Mouse (Mus musculus) hematopoietic stem cell, adult 5-6 weeks (primary cell): ENCODE results near the gene Dcdc2c. TPM values are rescaled to one million over a fixed set of nuclear protein-coding genes. Genes with fewer than 3 reads are reported as not detected.

Experiments used
- ATAC-seq, 2 experiments: fragments of 125-278 bp in 1 of 2; replicated peaks in 1 of 2; 2 replicates each; pipeline ENCODE4 v1.8.0; 2016 to 2017; ENCODE audit warnings: inconsistent platforms in 2 of 2, mild to moderate bottlenecking in 2 of 2, moderate number of reproducible peaks in 2 of 2, low read depth in 1 of 2, moderate TSS enrichment in 1 of 2; ENCODE audit not compliant: low FRiP score in 2 of 2, poor library complexity in 2 of 2, severe bottlenecking in 2 of 2, insufficient read depth in 1 of 2, low TSS enrichment in 1 of 2
- total RNA-seq: library from RNA; stranded (forward); fragments of 172-1452, 232-1000 nt; gene quantifications from 2 replicates; pipeline ENCODE4 v1.2.3, GENCODE M21; 2017

Dcdc2c gene
- total RNA-seq, result not detected in 2 replicates

GRCm38 (mm10) chr12:28552299-28552698, at the start of gene Dcdc2c:
Gene Dcdc2c (minus strand): TSS chr12:28552399.
- ATAC-seq, result no peak

DNA sequence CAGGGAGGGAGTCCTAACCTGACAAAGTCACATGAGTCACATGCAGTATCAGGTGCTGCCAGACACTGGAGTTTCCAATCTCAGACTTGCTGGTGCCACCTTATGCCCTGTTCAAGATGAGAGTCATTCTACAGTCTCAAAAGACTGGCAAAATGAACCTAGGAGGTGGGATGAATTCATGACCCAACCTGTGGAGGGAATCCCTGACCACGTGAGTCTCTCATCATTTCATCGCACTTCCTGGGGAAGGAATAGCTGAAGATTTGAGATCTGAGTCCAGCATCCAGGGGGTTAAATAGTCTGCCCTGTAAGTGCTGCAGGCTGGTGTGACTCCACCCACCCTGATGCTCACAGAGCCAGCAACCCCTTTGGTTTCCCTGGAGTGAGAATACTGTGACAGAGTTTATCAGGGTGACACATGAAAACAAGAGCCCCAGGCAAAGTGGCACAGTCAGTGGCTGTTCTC, 46.4 kb upstream of the Dcdc2c start:
- no peak for ATAC-seq

DNA sequence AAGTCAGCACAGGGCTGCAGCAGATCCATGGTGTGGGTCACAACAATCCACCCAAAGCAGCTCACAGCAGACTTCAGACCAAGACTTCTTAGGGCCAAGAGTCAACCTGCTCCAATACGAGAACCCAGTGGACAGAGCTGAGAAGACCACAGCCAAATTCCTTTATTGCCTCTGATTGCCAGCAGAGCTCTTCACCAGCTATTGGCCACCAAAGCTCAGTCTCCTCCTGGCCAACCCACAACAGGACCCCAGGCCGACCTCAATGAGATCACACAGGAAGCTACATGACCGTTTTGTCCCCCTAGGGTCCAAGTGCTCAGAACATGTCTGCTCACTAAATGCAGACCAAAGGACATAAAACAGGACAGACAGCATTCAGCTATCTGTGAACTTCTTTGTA, 45.9 kb upstream of the Dcdc2c start:
- no peak for ATAC-seq

GRCm38 (mm10) chr12:28597699-28598098, 45.5 kb upstream of the Dcdc2c start:
- no peak for ATAC-seq

- no peak for ATAC-seq
Observed at GRCm38 (mm10) chr12:28596851-28597250, 44.7 kb upstream of the Dcdc2c start.

GRCm38 (mm10) chr12:28590428-28590827, 38.2 kb upstream of the Dcdc2c start:
- ATAC-seq, result no peak

DNA sequence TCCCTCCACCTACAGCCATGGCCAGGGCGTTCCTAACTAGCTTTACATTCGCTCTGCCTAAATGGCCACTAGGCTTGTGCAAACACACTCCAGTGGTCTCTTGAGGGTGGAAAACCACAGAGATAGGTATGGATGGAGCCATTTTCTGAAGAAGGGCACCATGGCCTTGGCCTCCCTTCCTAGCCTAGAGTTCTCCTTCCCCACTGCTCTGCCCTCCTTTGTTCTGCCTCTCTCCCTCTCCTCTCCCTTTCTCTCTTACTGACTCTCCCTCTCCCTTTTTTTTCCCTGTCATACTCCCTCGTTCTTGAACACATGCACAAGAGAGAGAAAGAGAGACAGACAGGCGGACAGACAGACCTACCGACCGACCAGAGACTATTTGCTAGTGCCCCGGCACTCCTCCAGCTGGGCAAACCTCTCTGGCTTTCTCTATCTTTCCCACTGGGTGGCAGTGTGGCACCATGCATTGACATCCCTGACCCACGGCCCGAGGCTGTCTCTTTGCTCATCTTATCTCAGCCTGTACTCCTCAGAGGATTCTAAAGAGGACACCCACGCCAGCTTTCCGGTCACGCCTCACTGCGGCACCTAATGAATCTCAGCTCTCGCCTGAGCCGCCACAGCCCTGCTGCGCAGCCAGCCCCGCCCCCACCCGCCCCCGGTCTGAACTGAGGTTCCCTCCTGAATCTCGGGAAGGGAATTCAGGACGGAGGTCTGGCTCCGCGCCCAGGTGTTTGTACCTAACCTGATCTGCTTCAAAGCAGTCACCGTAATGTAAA, 37.1 kb upstream of the Dcdc2c start:
- ATAC-seq, result peak; percentile 74 to 91; a peak in 3 of 4 replicates

DNA sequence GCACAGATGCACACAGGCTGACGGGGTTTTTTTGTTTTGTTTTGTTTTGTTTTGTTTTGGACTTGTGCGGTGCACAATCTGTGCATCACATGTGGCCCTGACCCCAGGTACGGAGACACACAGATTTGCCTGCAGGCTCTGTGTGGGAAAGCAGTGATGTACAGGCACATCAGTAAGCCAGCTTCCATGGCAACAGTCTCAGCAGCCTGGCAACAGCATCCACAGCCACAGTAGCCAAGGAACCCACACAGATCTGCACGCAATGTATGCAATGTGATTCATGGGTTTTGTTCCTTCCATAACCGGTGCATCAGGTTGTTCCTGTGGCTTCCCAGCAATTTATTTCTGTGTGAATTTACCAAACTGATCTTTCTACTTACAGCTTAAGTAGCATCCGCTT, 35.8 kb upstream of the Dcdc2c start:
- ATAC-seq, result no peak

- ATAC-seq, result no peak
Observed at GRCm38 (mm10) chr12:28584036-28584435, 31.8 kb upstream of the Dcdc2c start.

DNA sequence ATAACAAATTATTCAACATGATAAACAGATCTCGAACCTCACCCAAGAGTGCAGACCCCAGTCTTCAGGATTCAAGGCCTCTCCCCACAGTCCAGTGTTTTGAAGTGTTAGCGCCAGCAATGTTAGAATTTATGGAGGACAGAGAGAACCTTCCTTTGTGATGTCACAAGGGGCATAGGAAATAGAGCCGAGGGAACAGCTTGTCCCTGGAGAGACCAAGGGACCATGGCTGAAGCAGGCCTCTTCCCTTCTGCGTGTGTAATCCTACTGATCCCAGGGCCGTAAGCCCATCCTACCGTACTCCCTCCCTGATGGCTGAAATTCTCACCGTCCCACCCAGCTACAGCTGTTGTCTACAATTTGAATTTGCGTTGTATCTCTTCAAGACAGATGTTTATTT, 30.2 kb upstream of the Dcdc2c start, which contains the start of gene Allc:
Gene Allc, minus strand, starts transcription at position 101 of the 400 bp plus-strand sequence.
- no peak for ATAC-seq

DNA sequence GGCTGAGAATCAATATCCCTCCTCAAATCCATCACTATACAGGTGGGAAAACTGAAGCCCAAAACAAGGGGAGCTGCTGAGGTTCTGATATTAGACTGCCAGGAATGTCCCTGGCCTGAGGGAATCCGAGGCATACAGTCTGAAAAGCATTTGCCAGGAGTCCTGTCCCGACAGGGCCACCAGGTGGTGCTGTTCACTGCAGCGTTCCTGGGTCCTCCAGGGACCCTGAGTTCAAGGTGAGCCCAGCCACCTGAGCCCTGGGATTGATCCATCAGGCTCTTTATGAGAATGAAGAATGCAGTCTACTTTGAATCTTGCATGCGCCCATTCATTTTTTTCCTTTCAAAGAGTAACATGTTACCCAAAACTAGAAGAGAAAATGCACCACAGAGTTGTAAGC, 26.9 kb upstream of the Dcdc2c start:
- 0 out of 4 replicates have a peak, but pooled peaks of 1 of the 2 experiments have one; percentile 46 for ATAC-seq

- no peak for ATAC-seq
Observed at GRCm38 (mm10) chr12:28578147-28578546, 25.9 kb upstream of the Dcdc2c start.

DNA sequence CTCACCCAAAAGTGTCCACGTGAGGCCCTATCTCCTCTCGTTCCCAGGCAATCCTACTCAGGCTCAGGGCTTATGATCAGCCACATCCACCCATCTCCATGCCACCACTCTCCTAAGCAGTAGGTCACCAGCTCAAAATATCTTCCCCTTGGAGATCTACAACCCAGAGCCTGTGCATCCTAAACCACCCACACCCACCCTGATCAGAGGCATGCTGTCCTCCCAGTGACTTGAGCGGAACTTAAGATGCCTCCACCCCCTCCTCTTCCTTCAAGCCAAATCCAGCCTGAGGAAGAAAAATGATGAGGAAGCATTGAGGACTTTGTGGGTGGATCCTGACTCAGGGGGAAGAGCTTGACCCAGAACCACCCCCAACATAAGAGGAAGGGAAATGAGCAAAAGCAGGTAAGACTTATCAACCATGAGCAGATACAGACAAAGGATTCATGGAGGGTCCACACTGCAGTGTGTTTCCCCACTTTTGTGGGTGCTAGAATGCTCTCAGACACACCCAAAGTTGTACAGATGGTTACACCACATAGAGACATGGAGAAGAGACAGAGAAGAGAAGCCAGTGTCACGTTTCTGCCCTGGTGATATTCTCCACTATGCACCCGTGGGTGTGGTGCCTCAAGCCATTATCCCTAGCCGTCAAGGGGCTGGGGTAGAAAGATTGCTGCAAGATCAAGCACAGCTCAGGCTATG, 23.3 kb upstream of the Dcdc2c start:
- no peak for ATAC-seq

GRCm38 (mm10) chr12:28572241-28572640, 20.0 kb upstream of the Dcdc2c start:
- no peak for ATAC-seq

DNA sequence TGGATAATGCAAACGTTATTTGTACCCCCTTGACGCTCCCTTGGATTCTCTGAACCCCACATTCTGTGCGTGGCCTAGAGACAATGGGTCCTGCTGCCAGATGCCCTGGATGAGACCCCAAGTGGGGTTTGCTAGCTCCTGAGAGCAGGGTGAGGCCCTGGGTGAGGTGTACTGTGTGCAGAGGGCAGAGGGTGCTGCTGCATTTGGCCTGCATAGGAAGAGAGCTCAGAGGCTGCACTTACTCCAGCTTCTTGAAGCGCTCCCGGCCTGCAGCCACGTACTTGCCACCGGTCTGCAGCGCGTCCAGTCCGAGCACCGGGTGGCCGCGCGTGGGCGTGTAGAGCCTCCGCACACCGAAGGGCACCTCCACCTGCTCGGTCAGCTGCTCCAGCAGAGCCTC, 424 bp downstream of the Dcdc2c start:
- ATAC-seq, result no peak

DNA sequence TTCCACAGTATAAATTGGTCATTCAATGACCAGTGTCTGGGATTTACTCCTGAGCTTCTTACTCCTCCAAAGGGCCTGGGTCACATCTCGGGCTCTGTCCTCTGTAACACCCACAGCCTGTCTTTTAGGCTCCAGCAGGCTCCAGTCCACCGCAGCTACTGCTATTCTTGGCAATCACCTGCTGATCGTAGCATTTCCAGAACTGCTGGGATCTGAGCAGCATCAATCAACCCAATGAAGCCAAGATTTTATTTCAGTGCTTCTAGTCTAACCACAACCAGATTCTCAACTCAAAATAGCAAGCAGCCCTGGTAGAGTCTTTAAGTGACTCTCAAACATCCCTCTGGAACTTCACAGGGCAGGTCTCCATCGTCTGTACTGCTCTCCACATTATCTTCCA, 3.3 kb downstream of the Dcdc2c start:
- ATAC-seq, result no peak

DNA sequence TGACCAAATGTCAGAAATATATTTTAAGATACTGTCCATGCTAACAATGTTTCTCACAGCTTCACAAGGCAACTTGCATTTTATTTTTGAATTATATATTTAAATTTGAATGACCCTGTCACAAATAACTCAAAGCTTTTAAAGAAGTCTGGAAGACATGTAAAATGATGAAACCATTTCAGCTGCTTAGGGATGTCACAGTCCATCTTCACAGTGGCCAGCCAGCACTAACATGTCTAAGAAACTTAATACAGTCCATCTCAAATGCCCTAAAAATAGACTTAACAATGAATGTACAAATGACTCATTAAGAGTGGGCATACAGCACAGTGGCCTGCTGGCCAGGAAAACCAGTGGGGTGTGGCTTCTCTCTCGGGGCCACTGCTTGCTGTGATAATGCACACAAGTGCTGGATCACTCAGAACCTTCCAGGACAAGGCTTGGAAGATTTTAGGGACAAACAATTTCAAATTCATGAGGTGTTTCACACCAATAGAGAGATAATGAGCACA, 37.9 kb downstream of the Dcdc2c start:
- ATAC-seq, result no peak

GRCm38 (mm10) chr12:28509699-28510280, 42.4 kb downstream of the Dcdc2c start:
- no peak for ATAC-seq
